Mouse (Mus musculus): ENCODE measurements around the gene Ampd3. TPM values are rescaled to one million over a fixed set of nuclear protein-coding genes. Genes with fewer than 3 reads are reported as not detected.

The Ampd3 gene
- 10.3 and 13.9 TPM in 2 replicates for polyA plus RNA-seq (2015; fragmentation: Nextera tagmentation; extraction: Ambion mirVana)

GRCm38 (mm10) chr7:110768001-110768400 is at the start of gene Ampd3:
TSS of gene Ampd3 (plus strand) at chr7:110768206.
- Histone ChIP-seq H3K4me1 (ENCODE audit: control insufficient read depth, insufficient read depth, low read length) (peaks cover 13% of the 10 kb centered on the region), H3K27ac (ENCODE audit: low read length) (peak within 1 kb of the TSS; percentile 57), H3K9me3 (replicated peaks; ENCODE audit: control insufficient read depth, low read length, poor library complexity, severe bottlenecking) (no peaks in the 10 kb centered on the region), H3K4me2 (ENCODE audit: low read length) (peak within 1 kb of the TSS; percentile 94), H3K36me3 (ENCODE audit: control insufficient read depth, insufficient read depth, low read length) (no peaks in the 10 kb centered on the region), H3K4me3 (ENCODE audit: low read depth, low read length) (peak within 1 kb of the TSS; percentile 63), H3K27me3 (ENCODE audit: control insufficient read depth, insufficient read depth, low read depth, low read length) (no peaks in the 10 kb centered on the region), H3K9ac (ENCODE audit: low read depth, low read length) (peak within 1 kb of the TSS; percentile 91)
- ATAC-seq = no peak; the same call in none of the 2 replicates
- WGBS = 13% methylated on average over 16 of the region's 16 CpGs

GRCm38 (mm10) chr7:110718505-110718904 is 49.5 kb upstream of the Ampd3 start:
- Histone ChIP-seq H3K27me3 (ENCODE audit: control insufficient read depth, insufficient read depth, low read depth, low read length) (no peaks in the 10 kb centered on the region), H3K4me1 (ENCODE audit: control insufficient read depth, insufficient read depth, low read length) (no peaks in the 10 kb centered on the region), H3K36me3 (ENCODE audit: control insufficient read depth, insufficient read depth, low read length) (no peaks in the 10 kb centered on the region), H3K4me2 (ENCODE audit: low read length) (no peak overlapping the region), H3K4me3 (ENCODE audit: low read depth, low read length) (no peak overlapping the region), H3K9me3 (replicated peaks; ENCODE audit: control insufficient read depth, low read length, poor library complexity, severe bottlenecking) (no peaks in the 10 kb centered on the region), H3K9ac (ENCODE audit: low read depth, low read length) (no peak overlapping the region), H3K27ac (ENCODE audit: low read length) (no peak overlapping the region)
- WGBS = 91% methylated on average over 6 of the region's 6 CpGs
- ATAC-seq = no peak

GRCm38 (mm10) chr7:110719857-110720256 is 48.1 kb upstream of the Ampd3 start:
- ATAC-seq = no peak
- 91% methylated on average over 4 of the region's 4 CpGs for WGBS

DNA sequence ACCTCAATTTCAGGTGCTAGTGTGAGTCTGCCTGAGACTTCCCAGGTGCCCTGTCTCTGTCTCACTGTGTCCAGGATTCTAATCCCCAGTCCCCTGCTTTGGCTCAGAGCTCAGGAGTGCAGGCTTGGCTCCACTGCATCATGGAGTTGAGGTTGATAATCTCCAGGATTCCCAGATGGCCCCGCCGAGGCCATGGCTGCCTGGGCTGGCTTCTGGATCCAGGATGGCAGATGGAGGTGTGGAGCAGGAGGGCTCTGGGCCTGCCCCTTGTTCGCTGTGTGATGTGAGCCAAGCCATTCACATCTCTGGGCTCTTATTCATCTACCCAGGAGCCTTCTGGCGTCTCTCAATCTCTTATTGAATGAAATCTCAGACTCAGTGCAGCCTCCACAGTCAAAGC is 45.8 kb upstream of the Ampd3 start:
- 86% methylated on average over 4 of the region's 4 CpGs for WGBS
- Histone ChIP-seq H3K9ac (ENCODE audit: low read depth, low read length) (no peak overlapping the region), H3K27ac (ENCODE audit: low read length) (no peak overlapping the region), H3K36me3 (ENCODE audit: control insufficient read depth, insufficient read depth, low read length) (no peaks in the 10 kb centered on the region), H3K4me3 (ENCODE audit: low read depth, low read length) (no peak overlapping the region), H3K27me3 (ENCODE audit: control insufficient read depth, insufficient read depth, low read depth, low read length) (no peaks in the 10 kb centered on the region), H3K4me1 (ENCODE audit: control insufficient read depth, insufficient read depth, low read length) (no peaks in the 10 kb centered on the region), H3K9me3 (replicated peaks; ENCODE audit: control insufficient read depth, low read length, poor library complexity, severe bottlenecking) (no peaks in the 10 kb centered on the region), H3K4me2 (ENCODE audit: low read length) (no peak overlapping the region)
- ATAC-seq = no peak

More at GRCm38 (mm10) chr7:110719857-110720256, 48.1 kb upstream of the Ampd3 start:
- H3K9me3 ChIP-seq (replicated peaks; ENCODE audit: control insufficient read depth, low read length, poor library complexity, severe bottlenecking) = no peaks in the 10 kb centered on the region
- H3K36me3 ChIP-seq (ENCODE audit: control insufficient read depth, insufficient read depth, low read length) = no peaks in the 10 kb centered on the region
- H3K4me2 ChIP-seq (ENCODE audit: low read length) = no peak overlapping the region
- no peak overlapping the region for H3K27ac ChIP-seq (ENCODE audit: low read length)
- H3K4me3 ChIP-seq (ENCODE audit: low read depth, low read length) = no peak overlapping the region
- no peak overlapping the region for H3K9ac ChIP-seq (ENCODE audit: low read depth, low read length)
- H3K27me3 ChIP-seq (ENCODE audit: control insufficient read depth, insufficient read depth, low read depth, low read length) = no peaks in the 10 kb centered on the region
- no peaks in the 10 kb centered on the region for H3K4me1 ChIP-seq (ENCODE audit: control insufficient read depth, insufficient read depth, low read length)

DNA sequence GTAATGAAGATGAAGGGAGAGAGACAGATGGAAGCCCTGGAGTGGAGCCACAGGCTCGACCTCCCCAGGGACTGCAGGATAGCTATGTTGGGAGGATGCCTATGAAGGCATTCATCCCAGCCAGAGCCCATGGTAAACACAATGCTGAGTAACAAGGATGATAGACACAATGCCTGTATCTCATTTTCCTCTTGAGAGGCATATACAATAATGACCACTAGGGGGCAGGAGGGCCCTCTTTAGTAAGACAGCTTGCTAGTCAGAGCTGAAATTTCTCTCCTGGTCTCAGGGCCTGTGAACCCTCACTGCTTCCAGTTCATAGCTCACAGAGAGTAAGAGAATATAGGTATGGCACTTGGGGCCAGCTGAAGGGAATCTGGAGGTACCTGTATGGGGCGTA is 41.0 kb upstream of the Ampd3 start:
- Histone ChIP-seq H3K27ac (ENCODE audit: low read length) (no peak overlapping the region), H3K36me3 (ENCODE audit: control insufficient read depth, insufficient read depth, low read length) (no peaks in the 10 kb centered on the region), H3K27me3 (ENCODE audit: control insufficient read depth, insufficient read depth, low read depth, low read length) (no peaks in the 10 kb centered on the region), H3K9me3 (replicated peaks; ENCODE audit: control insufficient read depth, low read length, poor library complexity, severe bottlenecking) (no peaks in the 10 kb centered on the region), H3K9ac (ENCODE audit: low read depth, low read length) (0 out of 2 replicates have a peak overlapping the region, but pooled peaks have one; percentile 21), H3K4me2 (ENCODE audit: low read length) (no peak overlapping the region), H3K4me1 (ENCODE audit: control insufficient read depth, insufficient read depth, low read length) (peaks cover 4% of the 10 kb centered on the region; the same call in 1 of the 2 replicates), H3K4me3 (ENCODE audit: low read depth, low read length) (no peak overlapping the region)
- 26% methylated on average over 2 of the region's 2 CpGs for WGBS
- peak; percentile 68; the same call in 1 of the 2 replicates for ATAC-seq

DNA sequence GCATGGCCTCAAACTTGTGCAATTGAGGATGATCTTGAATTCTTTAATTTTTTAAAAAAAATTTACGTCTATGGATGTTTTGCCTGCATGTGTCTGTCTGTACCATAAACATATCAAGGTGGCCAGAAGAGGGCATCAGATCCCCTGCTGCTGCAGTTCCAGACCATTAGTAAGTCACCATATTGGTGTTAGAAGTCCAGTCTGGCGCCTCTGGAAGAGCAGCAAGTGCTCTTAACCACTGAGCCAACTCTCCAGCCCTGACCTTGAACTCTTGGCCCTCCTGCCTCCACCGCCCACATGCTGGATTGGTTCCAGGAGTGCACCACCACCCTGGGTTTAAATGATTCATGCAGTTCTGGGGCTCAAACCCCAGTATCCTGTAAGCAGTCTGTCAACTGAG is 39.1 kb upstream of the Ampd3 start:
- 55% methylated on average over 3 of the region's 3 CpGs for WGBS
- H3K27ac ChIP-seq (ENCODE audit: low read length) = peak overlapping the region; percentile 38; the same call in 1 of the 2 replicates
- no peaks in the 10 kb centered on the region for H3K27me3 ChIP-seq (ENCODE audit: control insufficient read depth, insufficient read depth, low read depth, low read length)
- H3K4me2 ChIP-seq (ENCODE audit: low read length) = no peak overlapping the region
- H3K9me3 ChIP-seq (replicated peaks; ENCODE audit: control insufficient read depth, low read length, poor library complexity, severe bottlenecking) = no peaks in the 10 kb centered on the region
- peaks cover 4% of the 10 kb centered on the region; the same call in 1 of the 2 replicates for H3K4me1 ChIP-seq (ENCODE audit: control insufficient read depth, insufficient read depth, low read length)
- no peak overlapping the region for H3K9ac ChIP-seq (ENCODE audit: low read depth, low read length)
- H3K4me3 ChIP-seq (ENCODE audit: low read depth, low read length) = no peak overlapping the region
- H3K36me3 ChIP-seq (ENCODE audit: control insufficient read depth, insufficient read depth, low read length) = no peaks in the 10 kb centered on the region
- no peak for ATAC-seq

DNA sequence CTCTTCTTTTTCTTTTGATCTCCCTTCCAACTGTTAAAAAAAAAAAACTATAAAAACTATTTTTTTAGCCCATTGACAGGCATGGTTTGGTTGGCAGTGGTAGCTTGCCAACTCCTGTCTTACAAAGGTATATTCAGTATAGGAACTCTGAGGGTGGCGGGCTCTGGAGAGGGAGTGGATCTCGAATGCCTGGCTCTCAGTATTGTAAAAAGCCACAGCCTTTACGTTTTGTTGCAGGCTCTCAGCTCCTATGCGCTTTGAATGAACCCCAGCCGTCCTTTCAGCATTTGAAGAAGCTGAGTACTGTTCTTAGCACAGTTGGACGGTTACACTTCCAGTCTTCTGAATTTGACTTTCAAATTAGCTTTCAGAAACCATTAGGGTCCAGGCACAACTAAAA is 38.7 kb upstream of the Ampd3 start:
- H3K9ac ChIP-seq (ENCODE audit: low read depth, low read length) = no peak overlapping the region
- WGBS = 26% methylated on average over 6 of the region's 6 CpGs
- H3K27me3 ChIP-seq (ENCODE audit: control insufficient read depth, insufficient read depth, low read depth, low read length) = no peaks in the 10 kb centered on the region
- H3K4me1 ChIP-seq (ENCODE audit: control insufficient read depth, insufficient read depth, low read length) = peaks cover 4% of the 10 kb centered on the region; the same call in 1 of the 2 replicates
- no peaks in the 10 kb centered on the region for H3K9me3 ChIP-seq (replicated peaks; ENCODE audit: control insufficient read depth, low read length, poor library complexity, severe bottlenecking)
- peak overlapping the region; percentile 38; the same call in 1 of the 2 replicates for H3K27ac ChIP-seq (ENCODE audit: low read length)
- no peak overlapping the region for H3K4me2 ChIP-seq (ENCODE audit: low read length)
- ATAC-seq = peak; percentile 57
- H3K4me3 ChIP-seq (ENCODE audit: low read depth, low read length) = no peak overlapping the region
- H3K36me3 ChIP-seq (ENCODE audit: control insufficient read depth, insufficient read depth, low read length) = no peaks in the 10 kb centered on the region

- Histone ChIP-seq H3K4me3 (ENCODE audit: low read depth, low read length) (no peak overlapping the region), H3K4me2 (ENCODE audit: low read length) (no peak overlapping the region), H3K36me3 (ENCODE audit: control insufficient read depth, insufficient read depth, low read length) (no peaks in the 10 kb centered on the region), H3K27ac (ENCODE audit: low read length) (0 out of 2 replicates have a peak overlapping the region, but pooled peaks have one; percentile 44), H3K27me3 (ENCODE audit: control insufficient read depth, insufficient read depth, low read depth, low read length) (no peaks in the 10 kb centered on the region), H3K4me1 (ENCODE audit: control insufficient read depth, insufficient read depth, low read length) (peaks cover 4% of the 10 kb centered on the region; the same call in 1 of the 2 replicates), H3K9ac (ENCODE audit: low read depth, low read length) (no peak overlapping the region), H3K9me3 (replicated peaks; ENCODE audit: control insufficient read depth, low read length, poor library complexity, severe bottlenecking) (no peaks in the 10 kb centered on the region)
- no peak for ATAC-seq
- 51% methylated on average over 6 of the region's 6 CpGs for WGBS
Observed at GRCm38 (mm10) chr7:110731091-110731967, 36.7 kb upstream of the Ampd3 start.

GRCm38 (mm10) chr7:110732001-110732632 is 35.9 kb upstream of the Ampd3 start:
- no peaks in the 10 kb centered on the region for H3K27me3 ChIP-seq (ENCODE audit: control insufficient read depth, insufficient read depth, low read depth, low read length)
- H3K9ac ChIP-seq (ENCODE audit: low read depth, low read length) = no peak overlapping the region
- H3K36me3 ChIP-seq (ENCODE audit: control insufficient read depth, insufficient read depth, low read length) = no peaks in the 10 kb centered on the region
- ATAC-seq = no peak
- H3K9me3 ChIP-seq (replicated peaks; ENCODE audit: control insufficient read depth, low read length, poor library complexity, severe bottlenecking) = no peaks in the 10 kb centered on the region
- peaks cover 4% of the 10 kb centered on the region; the same call in 1 of the 2 replicates for H3K4me1 ChIP-seq (ENCODE audit: control insufficient read depth, insufficient read depth, low read length)
- 86% methylated on average over 12 of the region's 12 CpGs for WGBS
- H3K4me3 ChIP-seq (ENCODE audit: low read depth, low read length) = no peak overlapping the region
- H3K4me2 ChIP-seq (ENCODE audit: low read length) = no peak overlapping the region
- H3K27ac ChIP-seq (ENCODE audit: low read length) = no peak overlapping the region
